Mouse (Mus musculus): ENCODE data around the gene BC052040. TPM values are rescaled to one million over a fixed set of nuclear protein-coding genes. Genes with fewer than 3 reads are reported as not detected.

Gene BC052040
- 1 to 10 TPM; 4.7 to 5.5 TPM for total RNA-seq (2023)

DNA sequence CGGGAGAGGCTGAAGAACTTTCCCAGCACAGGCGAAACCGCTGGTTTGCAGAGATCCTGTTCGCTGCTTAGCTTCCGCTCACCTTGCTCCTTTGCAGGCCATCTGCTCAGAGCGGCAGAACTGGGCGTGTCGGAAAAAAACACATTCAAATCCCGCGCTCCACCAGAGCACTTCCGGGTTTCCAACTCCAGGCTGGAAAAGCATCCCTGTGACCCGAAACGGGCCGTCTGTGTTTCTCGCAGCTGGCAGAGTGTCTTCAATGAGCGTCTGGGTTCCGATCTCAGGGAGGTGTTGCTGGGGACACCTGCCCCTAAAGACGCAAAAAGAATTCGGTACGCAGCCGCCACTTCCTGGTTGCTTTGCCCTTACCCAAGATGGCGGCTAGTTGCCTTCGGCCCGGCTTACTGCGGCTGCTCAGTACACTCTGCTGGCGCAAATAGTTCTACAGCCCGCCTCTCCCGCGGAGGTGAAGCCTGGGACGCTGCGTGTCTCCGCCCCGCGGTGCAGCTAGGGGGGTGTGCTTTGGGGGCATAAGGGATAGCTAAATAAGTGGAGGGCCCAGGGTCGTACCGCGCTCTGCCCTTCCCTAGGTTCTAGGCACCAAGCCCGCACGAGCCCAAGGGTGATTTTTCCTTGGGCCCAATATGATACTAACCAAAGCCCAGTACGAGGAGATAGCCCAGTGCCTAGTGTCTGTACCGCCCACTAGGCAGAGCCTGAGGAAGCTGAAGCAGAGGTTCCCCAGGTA is at the start of gene BC052040:
Gene BC052040 (plus strand): TSS at position 476 of the 748 bp plus-strand sequence.

Measured in neutrophil, adult 59 days (primary cell).